Mouse (Mus musculus): ENCODE data around the gene Spag5.

Gene Spag5

DNA sequence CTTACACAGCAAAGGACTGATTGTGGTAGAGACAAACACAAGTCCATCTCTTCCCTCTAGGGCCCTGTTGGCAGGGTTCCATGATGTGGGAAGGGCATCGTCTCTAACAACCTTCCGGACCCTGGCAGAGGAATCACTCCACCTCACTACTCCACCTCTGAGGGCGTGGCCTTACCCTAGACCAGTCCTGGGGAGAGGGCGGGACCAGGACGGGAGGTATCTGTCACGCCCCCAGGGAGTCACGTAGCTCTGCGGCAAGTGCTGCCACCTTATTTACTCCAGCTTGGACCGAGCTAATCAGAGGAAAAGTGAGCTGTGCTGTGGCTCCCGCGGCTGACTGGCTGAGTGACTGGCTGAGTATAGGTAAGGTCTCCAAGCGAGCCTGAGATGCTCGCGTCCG is 21.5 kb downstream of the Spag5 start, which contains the start of gene Aldoc:
Gene Aldoc (plus strand): TSS at position 109 of the 400 bp plus-strand sequence.
- no peak for DNase-seq (ENCODE audit: low spot score)

DNA sequence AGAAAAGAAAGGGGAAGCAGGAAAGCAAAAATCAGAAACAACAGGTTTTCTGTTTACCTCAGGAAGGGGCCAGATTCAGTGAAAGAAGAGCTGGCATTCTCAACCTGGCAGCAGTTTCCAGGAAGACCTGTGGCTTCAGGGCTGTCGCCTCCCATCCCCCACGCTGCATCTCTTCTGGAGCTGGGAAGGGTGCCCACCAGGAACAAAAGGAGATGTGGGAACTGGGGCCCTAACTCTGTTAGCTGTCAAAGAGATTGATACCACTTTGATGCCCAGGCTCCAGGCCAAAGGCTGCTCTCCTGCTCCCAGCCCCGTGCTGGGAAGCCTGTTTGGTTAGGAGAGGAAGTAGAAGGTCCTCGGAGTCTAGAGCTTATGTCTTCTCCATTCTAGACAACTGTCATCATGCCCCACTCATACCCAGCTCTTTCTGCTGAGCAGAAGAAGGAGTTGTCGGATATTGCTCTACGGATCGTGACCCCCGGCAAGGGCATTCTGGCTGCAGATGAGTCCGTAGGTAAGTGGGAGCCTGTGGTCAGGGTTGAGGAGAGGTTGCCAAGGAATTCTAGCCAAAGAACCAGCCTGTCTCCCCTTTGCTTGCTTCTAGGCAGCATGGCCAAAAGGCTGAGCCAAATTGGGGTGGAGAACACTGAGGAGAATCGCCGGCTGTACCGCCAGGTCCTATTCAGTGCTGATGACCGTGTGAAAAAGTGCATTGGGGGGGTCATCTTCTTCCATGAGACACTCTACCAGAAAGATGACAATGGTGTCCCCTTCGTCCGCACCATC is 22.9 kb downstream of the Spag5 start:
- DNase-seq (ENCODE audit: low spot score): no peak

DNA sequence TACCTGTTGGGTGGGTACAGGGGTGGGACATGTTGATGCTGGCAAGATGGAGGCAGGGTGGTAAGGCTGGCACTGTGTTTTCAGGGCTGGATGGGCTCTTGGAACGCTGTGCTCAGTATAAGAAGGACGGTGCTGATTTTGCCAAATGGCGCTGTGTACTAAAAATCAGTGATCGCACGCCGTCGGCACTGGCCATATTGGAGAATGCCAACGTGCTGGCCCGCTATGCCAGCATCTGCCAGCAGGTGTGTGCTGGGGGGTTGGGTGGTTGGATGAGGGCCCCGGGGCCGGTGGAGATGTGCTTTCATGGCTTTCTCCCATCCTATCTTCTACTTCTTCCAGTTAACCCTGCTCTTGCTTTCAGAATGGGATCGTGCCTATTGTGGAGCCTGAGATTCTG is 23.6 kb downstream of the Spag5 start:
- DNase-seq (ENCODE audit: low spot score): no peak

DNA sequence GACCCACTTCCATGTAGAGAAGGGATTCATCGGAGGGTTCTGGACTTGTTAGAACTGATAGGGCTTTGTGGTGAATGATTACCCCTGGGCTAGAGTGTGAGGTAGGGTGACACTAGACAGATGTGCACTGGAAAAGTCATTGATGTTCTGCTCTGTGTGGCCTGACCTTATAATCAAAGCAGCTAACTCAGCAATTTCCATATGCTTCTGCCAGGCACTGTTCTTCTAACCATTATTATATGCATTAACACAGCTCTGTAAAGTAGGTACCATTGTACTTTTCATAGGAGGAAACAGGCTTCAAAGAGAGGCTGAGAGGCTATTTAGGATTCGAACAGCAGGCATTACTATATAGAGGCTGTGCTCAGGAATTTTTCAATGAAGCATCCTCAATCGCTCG is 25.9 kb downstream of the Spag5 start:
- no peak for DNase-seq (ENCODE audit: low spot score)

DNA sequence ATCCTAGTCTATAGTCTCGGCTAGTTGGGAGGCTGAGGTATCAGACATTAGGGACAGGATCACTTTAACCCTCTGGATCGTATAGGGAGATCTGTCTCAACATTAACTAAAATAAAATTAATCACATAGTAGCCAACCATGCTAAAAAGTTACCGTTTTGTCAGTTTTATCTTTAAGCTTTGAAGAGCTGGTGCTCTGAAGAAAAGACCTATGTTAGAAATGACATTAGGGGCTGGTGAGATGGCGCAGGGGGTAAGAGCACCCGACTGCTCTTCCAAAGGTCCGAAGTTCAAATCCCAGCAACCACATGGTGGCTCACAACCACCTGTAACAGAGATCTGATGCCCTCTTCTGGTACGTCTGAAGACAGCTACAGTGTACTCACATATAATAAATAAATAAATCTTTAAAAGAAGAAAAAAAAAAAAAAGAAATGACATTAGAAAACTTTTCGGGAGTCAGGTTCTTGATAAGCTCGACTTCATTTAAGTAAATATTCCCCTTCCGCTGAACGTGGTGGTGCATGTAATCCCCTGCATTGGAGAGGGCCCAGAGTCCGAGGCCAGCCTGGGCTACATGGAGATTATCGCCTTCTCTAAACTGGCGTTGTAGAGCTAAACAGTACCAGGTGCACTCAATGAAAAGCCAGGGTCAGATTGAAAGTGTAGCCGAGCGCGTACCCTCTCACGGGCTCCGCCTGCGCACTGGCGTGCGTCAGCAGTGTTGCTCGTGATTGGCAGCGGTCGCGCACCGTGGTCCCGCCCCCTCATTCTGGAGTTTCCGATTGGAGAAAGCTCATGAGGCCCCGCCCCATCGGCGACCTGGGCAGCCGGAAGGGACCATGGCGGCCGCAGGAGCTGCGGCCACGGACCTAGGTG is 26.5 kb downstream of the Spag5 start, which contains the start of gene Pigs:
Gene Pigs (plus strand): TSS at position 782 of the 878 bp plus-strand sequence.
- DNase-seq (ENCODE audit: low spot score): peak; percentile 81

DNA sequence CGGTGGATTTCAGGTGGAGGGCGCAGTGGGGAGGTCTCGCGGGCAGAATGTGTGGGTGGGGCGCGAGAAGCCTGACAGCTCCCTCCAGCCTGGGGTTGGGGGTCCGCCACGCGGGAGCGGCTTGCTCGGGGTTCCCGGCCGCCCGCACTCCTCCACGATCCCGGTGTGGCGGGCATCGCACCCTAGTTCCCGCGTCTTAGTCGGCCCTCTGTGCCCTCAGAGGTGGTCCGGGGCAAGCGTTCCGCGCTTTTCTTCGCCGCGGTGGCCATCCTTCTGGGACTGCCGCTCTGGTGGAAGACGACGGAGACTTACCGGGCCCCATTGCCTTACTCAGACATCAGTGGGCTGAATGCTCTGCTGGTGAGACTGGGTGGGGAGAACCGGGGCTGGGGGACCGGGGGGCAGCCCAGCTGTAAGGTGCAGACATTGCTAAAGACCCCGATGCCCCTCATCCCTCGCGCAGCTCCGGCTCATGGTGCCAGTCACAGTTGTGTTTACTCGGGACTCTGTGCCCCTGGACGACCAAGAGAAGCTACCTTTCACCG is 27.3 kb downstream of the Spag5 start:
- DNase-seq (ENCODE audit: low spot score): no peak

DNA sequence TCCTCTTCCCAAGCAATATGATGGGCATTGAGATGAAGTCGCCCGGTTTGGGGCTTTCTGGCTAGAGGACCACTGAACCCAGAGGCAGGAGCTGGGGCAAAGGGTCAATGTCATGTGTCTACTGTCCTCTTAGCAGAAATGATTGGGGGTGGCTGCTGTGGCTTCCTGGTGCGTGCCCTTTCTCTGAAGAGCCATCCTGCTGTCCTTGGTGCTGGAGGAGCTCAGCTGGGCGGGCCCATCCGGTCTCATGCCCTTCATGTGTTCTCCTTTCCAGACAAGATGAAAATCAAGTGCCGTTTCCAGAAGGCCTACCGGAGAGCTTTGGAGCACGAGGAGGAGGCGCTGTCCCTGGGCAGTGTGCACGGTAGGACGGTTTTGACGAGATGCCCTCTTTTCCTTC is 31.3 kb downstream of the Spag5 start:
- DNase-seq (ENCODE audit: low spot score): no peak

DNA sequence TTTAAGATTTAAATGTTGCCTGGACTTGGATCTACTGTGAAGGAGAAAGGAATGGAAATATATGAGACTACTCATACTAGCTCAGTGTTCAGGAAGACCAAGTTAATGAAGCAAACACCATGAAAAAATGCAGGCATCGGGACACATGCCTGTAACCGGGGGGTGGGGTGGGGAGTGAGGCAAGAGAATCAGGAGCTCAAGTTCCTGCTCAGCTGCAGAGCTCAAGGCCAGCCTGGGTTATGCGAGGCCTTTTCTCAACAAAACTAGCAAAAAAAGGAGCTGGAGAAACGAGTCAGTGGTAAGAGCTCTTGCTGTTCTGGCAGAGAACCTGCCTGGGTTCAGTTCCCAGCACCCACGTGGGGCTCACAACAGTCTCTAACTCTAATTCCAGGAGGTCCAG is 32.7 kb downstream of the Spag5 start:
- no peak for DNase-seq (ENCODE audit: low spot score)

DNA sequence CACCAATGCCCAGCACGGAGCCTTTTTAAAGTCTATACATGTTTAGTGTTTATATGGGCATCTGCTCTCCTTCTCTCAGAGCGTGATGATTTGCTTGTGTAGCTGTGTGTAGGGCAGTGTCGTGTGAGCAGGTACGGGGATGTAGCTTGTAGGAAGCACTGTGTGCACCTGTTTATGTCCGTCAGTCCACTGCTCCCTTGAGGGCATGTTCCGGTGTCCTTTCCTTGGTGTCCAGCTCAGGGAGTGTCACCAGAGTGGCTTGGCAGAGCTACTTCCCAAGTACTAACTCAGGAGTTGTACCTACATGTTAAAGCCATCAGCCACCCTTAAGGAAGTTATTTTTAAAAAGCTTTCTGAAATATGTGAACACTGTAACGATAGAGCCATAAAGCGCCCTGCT is 35.7 kb downstream of the Spag5 start:
- no peak for DNase-seq (ENCODE audit: low spot score)

DNA sequence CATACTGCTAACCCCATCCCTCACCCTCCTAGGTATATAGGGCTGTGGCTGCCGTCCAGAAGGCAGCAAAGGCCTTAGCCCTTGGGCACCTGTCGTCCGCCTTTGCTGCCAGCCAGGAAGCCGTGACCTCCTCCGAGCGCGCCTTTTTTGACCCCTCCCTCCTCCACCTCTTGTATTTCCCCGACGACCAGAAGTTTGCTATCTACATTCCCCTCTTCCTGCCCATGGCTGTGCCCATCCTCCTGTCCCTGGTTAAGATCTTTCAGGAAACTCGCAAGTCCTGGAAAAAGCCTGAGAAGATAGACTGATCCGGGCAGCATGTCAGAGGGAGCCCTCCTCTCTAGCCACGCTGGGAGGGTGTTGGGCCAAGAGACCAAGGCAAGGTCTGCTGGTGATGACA is 40.4 kb downstream of the Spag5 start:
- DNase-seq (ENCODE audit: low spot score): no peak

DNA sequence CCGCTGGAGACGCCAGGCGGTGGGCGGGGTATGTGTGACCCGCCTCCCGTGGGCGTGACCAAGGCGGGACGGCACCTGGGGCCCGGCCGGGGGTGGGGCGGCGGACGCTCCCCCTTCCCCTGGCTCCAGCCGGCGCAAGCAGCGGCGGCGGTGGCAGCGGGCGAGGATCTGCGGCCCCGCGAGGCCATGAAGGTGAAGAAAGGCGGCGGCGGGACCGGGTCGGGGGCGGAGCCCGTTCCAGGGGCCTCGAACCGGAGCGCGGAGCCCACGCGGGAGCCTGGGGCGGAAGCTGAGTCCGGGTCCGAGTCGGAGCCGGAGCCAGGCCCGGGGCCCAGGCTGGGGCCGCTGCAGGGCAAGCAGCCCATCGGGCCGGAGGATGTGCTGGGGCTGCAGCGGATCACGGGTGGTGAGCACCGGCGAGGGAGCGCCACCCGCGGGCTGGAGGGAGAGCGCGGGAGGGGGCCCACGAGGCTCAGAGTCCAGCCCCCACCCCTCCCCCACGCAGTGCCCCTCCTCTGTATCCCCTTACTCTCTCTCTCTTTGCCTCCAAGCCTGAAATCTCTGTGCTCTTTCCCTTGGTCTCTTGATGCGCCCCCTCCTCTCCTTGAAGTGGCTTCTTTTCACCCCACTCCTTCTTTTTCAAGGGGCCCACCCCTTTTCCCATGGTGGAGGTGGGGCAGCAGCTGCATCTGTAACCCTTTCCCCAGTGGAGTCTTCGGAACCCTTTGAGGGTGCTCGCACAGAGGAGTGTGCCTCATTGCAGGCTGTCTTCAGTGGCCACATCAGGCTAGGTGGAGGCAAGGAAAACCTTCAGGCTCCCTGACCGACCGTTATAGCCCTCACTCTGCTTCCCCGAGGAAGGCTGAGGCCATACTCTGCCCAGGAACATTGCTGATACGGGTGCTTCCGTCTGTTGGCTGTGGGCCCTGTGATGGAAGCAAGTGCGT is 42.3 kb downstream of the Spag5 start, which contains the start of gene Unc119:
Gene Unc119 (plus strand): TSS at position 102 of the 947 bp plus-strand sequence.
- no peak for DNase-seq (ENCODE audit: low spot score)

DNA sequence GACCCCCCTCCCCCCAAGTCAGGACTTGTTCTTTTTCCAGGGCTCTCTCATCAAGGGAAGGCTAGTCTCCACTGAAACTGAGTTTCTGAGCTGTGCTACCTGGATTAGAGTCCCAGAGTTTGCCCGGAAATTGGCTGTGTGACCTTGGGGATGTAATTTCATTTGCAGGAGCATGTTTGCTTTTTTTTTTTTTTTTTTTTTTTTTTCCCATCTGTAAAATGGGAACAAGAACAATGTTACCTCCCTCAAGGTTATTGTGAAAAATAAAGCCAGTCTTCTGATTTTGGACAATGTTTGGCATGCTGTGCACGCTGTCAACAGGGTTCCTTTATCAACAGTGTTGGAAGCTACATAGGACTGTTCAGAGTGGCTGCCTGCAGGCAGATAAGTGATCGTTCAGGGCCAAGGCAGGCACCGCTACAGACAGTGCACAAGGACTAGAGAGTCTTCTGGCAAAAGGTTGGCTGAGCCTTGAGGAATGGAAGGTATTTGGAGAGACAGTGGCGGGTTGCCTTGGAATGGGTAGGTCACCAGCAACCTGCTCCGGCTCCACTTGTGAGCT is 43.1 kb downstream of the Spag5 start:
- no peak for DNase-seq (ENCODE audit: low spot score)

DNA sequence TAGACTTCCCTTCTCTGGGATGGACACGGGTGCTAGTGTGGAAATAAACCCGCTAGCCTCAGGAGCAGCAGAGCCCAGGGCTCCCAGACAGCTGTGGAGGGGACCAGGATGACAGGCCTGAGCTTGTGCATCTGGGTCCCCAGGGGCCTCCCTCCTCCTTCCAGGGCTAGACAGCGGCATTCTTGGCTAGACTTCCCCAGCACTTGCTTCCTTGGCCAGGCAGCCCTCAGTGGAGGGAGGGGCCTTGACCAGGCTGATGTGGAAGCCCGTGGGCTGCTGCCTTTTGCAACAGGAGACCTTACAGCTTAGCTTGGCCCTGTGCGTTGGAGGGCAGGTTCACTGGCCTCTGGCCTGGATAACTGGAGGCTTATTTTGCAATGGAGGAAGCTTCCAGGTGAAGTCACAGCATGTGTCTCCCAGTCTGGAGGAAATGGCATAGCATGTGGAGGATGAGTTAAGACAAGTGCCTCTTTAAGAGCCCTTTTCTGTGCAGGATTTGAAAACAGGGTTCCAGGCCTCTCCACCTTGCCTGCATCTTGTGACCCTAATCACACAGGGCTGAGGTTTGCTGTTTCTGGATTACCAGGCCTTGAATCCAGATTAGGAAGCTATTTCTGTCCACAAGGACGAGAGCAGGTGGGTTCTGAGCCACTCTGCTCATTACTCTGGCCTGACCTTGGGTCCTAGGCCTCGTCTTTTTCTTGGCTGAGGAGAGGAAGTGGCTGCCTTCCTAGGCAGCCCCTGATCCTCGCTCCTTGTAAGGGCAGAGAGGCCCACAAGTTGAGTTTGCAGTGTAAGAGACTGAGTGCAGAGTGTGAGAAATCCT is 43.8 kb downstream of the Spag5 start:
- no peak for DNase-seq (ENCODE audit: low spot score)

DNA sequence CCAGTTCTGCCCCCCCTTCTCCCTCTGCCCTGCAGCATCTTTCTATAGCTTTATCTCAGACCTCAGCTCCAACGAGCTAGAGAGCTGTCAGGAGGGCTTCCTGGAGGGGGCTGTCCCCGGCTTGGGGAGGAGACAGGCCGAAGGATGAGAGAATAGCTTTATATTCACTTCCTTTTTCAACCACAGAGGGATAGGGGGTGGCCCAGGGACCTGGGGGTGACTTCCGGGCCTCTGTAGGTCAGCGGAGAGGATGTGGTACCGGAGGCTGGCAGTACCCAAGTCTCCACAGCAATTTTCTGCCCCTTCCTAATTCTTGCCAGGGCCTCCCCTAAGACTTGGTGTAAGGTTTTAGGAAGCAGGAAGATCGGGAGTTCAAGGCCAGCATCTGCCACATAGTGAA is 44.5 kb downstream of the Spag5 start:
- DNase-seq (ENCODE audit: low spot score): no peak

DNA sequence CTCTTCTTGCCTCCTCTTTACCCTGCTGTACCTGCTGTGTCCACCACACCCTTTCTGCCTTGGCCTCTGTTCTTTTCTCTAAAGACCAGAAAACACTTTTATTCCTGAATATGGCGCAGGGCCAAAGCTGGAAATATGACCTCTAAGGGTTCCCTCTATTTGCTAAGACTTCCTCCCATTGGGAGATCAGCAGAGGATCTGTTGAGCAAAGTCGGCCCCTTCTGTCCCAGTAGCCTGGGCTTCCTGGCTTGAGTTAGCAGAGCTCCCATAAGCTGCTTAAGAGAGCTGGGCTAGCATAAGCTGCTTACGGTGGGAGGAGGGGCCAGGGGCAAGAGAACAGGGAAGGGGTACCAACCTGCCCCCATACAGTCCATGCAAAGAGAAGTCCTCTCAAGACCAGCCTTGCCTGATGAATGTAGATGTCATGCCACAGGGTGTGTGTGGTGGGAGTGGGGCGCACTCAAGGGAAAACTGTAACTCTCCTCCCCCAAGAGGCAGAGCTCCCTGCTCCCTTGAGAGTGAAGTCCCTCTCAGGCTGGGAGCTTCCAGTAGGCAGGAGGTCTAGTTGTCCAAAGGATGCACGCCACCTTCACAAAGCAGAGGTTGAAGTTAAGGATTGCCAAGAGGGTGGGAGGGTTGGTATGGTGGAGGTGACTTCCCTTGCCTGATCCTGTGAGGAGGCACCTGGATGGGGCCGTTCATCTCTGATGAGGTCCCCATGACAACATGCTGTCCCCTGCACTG is 45.2 kb downstream of the Spag5 start:
- DNase-seq (ENCODE audit: low spot score): no peak

DNA sequence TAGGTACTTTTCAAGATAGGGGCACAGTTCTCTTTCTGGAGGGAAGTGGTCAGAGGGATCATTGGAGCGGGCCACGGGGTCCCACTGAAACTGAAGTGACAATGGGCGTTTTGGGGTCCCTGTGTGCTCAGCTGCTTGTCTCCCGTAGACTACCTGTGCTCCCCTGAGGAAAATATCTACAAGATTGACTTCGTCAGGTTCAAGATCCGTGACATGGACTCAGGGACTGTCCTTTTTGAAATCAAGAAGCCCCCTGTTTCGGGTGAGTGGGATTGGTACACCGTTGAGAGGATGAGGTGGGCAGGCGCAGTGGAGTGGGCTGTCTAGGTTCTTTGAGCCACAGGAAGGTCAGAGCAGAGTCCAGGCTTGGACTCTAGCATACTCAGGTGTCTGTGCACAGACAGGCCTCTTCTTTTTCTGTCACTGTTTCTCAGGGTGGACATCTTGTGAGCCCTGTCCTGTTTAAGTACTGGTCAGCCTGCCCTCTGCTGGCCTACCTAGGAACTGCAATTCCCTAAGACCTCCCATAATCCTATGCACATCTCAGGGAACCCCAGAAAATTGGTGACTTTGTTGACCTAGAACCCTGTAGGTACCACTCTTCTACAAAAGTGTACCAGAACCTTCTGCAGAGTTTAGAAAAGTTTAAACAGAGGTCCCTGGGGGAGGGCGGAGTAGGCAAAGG is 45.9 kb downstream of the Spag5 start:
- DNase-seq (ENCODE audit: low spot score): no peak

DNA sequence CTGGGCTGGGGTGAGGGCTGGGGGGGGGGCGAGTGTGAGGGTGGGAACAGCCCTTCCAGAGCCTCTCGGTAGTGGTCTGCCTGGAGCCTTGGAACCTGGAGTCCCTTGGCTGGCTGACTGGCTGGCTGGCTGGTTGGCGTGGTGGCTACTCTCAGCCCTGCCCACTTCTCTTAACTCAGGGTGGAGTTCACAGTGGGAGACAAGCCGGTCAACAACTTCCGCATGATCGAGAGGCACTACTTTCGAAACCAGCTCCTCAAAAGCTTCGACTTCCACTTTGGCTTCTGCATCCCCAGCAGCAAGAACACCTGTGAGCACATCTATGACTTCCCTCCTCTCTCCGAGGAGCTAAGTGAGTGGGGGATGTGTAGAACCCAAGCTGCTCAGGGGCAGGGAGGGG is 46.6 kb downstream of the Spag5 start:
- no peak for DNase-seq (ENCODE audit: low spot score)

DNA sequence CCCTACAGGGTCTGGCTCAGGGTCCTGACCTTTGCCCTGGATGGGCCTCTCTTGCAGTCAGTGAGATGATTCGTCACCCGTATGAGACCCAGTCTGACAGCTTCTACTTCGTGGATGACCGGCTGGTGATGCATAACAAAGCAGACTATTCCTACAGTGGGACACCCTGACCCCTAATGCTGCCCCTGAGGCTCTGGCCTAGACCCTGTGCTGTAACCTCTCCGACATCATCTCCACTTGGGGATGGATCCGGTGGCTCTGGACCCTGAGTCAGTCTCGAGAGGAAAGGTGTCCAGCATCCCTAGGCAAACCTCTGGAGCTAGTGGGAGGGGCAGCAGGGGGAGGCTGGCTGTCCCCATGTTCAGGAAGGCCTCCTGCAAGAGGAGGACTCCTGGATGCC is 47.1 kb downstream of the Spag5 start:
- no peak for DNase-seq (ENCODE audit: low spot score)

Measured in urinary bladder, postnatal 10 days (tissue).